Mouse (Mus musculus): Measurements from ENCODE around the gene Sema7a. TPM values are rescaled to one million over a fixed set of nuclear protein-coding genes. Genes with fewer than 3 reads are reported as not detected.

Gene Sema7a
- polyA plus RNA-seq, 1 experiment from 2014 or later: 0.38 TPM

DNA sequence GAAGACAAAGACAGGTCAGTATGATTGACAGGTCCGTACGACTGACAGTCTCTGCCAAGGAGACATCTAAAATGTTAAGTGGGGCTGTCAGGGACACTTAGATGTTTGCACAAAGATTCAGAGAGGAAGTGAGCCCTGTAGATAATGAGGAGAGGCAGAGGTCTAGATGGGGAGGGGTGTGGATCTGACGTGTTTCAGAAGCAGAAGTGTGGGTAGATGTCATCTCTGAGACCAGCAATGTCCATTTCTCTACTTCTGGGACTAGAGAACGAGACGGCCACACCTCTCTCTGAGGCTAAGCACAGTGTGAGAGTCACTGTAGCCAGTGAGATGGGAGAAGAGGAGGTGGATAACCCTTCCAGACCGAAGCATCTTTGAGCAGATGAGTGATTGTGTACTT, 38.1 kb downstream of the Sema7a start:
- Histone ChIP-seq H3K27ac (ENCODE audit: low read depth) (no peak overlapping the region), H3K36me3 (ENCODE audit: control insufficient read depth, insufficient read depth, low read length) (no peaks in the 10 kb centered on the region), H3K4me1 (replicated peaks; ENCODE audit: control insufficient read depth, insufficient read depth, low read length) (peaks cover 2% of the 10 kb centered on the region; the same call in 1 of the 2 replicates), H3K27me3 (replicated peaks; ENCODE audit: control insufficient read depth, insufficient read depth, low read length) (no peaks in the 10 kb centered on the region), H3K4me3 (ENCODE audit: low read depth, low read length) (no peak overlapping the region), H3K4me2 (ENCODE audit: low read length) (no peak overlapping the region), H3K9me3 (ENCODE audit: control insufficient read depth, low read length) (no peaks in the 10 kb centered on the region), H3K9ac (ENCODE audit: low read length) (no peak overlapping the region)
- no peak for ATAC-seq (replicated peaks; ENCODE audit: low FRiP score, low TSS enrichment, low read depth)
- DNase-seq (ENCODE audit: low spot score): no peak
- WGBS: 73% methylated on average over 6 of the region's 6 CpGs

DNA sequence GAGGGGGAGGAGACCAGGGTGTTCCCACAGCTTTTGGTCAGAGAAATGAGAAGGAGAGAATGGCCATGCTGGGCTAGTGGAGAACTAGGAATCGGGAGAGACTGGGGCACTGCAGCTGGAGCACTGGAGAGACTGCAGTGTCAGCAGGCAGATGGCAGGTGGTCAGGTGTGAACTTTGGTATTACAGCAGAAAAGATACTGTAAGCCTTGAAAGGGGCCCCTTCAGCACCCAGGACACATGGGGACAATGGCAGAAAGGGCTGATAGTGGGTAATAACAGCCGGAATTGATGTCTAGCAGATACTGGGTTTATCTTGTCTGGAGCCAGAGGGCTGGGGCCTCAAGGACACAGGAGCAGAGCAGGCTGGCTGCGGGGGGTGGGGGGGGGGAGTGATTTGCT, 38.9 kb downstream of the Sema7a start:
- H3K9ac ChIP-seq (ENCODE audit: low read length): no peak overlapping the region
- H3K4me2 ChIP-seq (ENCODE audit: low read length): no peak overlapping the region
- no peaks in the 10 kb centered on the region for H3K36me3 ChIP-seq (ENCODE audit: control insufficient read depth, insufficient read depth, low read length)
- no peaks in the 10 kb centered on the region for H3K27me3 ChIP-seq (replicated peaks; ENCODE audit: control insufficient read depth, insufficient read depth, low read length)
- DNase-seq (ENCODE audit: low spot score): no peak
- H3K9me3 ChIP-seq (ENCODE audit: control insufficient read depth, low read length): no peaks in the 10 kb centered on the region
- H3K4me3 ChIP-seq (ENCODE audit: low read depth, low read length): no peak overlapping the region
- ATAC-seq (replicated peaks; ENCODE audit: low FRiP score, low TSS enrichment, low read depth): no peak
- 31% methylated on average over 3 of the region's 3 CpGs for WGBS
- H3K4me1 ChIP-seq (replicated peaks; ENCODE audit: control insufficient read depth, insufficient read depth, low read length): no peaks in the 10 kb centered on the region
- H3K27ac ChIP-seq (ENCODE audit: low read depth): no peak overlapping the region

DNA sequence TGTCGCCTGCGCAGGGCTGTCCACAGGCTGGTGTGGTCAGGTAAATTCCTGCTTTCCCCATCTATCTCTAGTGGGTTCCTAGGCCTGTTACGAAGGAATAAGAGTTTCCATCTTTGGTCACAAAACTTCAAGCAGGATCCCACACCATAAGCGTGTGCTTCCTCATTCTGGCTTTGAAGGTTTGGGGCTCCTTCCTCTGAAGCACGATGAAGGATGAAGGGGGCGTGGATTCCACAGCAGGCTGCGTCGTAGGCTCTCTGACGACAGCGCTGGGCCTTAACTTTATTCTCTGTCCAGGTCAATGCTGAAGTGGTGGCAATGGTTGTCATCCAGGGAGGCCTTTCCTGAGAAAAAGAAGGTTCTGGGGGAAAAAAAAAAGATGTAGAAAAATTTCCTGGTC, 40.7 kb downstream of the Sema7a start:
- H3K4me1 ChIP-seq (replicated peaks; ENCODE audit: control insufficient read depth, insufficient read depth, low read length): no peaks in the 10 kb centered on the region
- H3K9me3 ChIP-seq (ENCODE audit: control insufficient read depth, low read length): no peaks in the 10 kb centered on the region
- no peaks in the 10 kb centered on the region for H3K27me3 ChIP-seq (replicated peaks; ENCODE audit: control insufficient read depth, insufficient read depth, low read length)
- H3K9ac ChIP-seq (ENCODE audit: low read length): no peak overlapping the region
- DNase-seq (ENCODE audit: low spot score) (no peak), ATAC-seq (replicated peaks; ENCODE audit: low FRiP score, low TSS enrichment, low read depth) (no peak)
- no peak overlapping the region for H3K27ac ChIP-seq (ENCODE audit: low read depth)
- no peaks in the 10 kb centered on the region for H3K36me3 ChIP-seq (ENCODE audit: control insufficient read depth, insufficient read depth, low read length)
- H3K4me3 ChIP-seq (ENCODE audit: low read depth, low read length): no peak overlapping the region
- H3K4me2 ChIP-seq (ENCODE audit: low read length): no peak overlapping the region
- WGBS: 86% methylated on average over 10 of the region's 10 CpGs

DNA sequence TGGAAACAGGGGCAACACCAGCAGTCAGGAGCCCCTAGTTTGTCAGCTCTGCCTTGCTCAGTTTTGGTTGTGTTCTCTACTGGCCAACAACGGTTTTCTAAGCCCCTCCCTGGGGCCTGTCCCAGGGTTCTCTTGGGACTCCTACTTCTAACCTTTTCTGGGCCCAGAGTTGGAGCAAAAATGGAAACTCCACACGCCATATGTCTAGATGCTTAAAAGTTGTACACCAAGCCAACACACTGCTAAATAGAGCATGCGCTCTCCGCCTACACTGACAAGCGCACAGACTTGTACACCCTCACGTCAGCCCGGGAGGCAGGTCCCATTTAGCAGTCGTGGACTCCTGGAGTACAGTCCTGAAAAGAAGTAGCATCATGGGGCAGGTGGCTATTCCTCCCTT, 45.4 kb downstream of the Sema7a start:
- WGBS: 92% methylated on average over 8 of the region's 8 CpGs
- no peak overlapping the region for H3K27ac ChIP-seq (ENCODE audit: low read depth)
- no peak overlapping the region for H3K4me3 ChIP-seq (ENCODE audit: low read depth, low read length)

DNA sequence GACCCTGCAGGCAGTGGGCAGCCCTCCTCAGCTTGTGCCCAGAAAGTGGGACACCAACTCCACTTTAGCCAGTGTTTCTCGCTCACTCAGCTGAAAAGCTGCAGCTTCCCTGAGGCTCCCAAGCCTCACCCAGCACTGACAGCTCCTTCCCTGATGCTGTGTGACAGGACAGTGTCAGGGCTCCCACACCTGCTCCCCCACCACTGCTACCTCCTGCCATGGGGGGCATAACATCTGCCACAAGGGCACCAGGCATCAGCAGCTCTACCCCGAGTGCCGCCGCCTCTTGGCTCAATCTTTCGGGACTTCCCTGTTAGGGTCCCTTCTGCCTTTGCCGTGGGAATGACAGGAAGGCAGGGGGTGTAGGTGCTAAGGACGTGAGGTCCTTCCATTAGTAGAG, 46.4 kb downstream of the Sema7a start:
- Histone ChIP-seq H3K4me1 (replicated peaks; ENCODE audit: control insufficient read depth, insufficient read depth, low read length) (no peaks in the 10 kb centered on the region), H3K36me3 (ENCODE audit: control insufficient read depth, insufficient read depth, low read length) (no peaks in the 10 kb centered on the region), H3K27ac (ENCODE audit: low read depth) (no peak overlapping the region), H3K4me2 (ENCODE audit: low read length) (no peak overlapping the region), H3K27me3 (replicated peaks; ENCODE audit: control insufficient read depth, insufficient read depth, low read length) (no peaks in the 10 kb centered on the region), H3K9ac (ENCODE audit: low read length) (no peak overlapping the region), H3K9me3 (ENCODE audit: control insufficient read depth, low read length) (no peaks in the 10 kb centered on the region), H3K4me3 (ENCODE audit: low read depth, low read length) (no peak overlapping the region)
- no peak for ATAC-seq (replicated peaks; ENCODE audit: low FRiP score, low TSS enrichment, low read depth)
- DNase-seq (ENCODE audit: low spot score): no peak
- 70% methylated on average over 7 of the region's 7 CpGs for WGBS

More for the DNA sequence above, 45.4 kb downstream of the Sema7a start:
- ATAC-seq (replicated peaks; ENCODE audit: low FRiP score, low TSS enrichment, low read depth) (no peak), DNase-seq (ENCODE audit: low spot score) (no peak)
- Histone ChIP-seq H3K4me1 (replicated peaks; ENCODE audit: control insufficient read depth, insufficient read depth, low read length) (no peaks in the 10 kb centered on the region), H3K36me3 (ENCODE audit: control insufficient read depth, insufficient read depth, low read length) (no peaks in the 10 kb centered on the region), H3K9me3 (ENCODE audit: control insufficient read depth, low read length) (no peaks in the 10 kb centered on the region), H3K9ac (ENCODE audit: low read length) (no peak overlapping the region), H3K27me3 (replicated peaks; ENCODE audit: control insufficient read depth, insufficient read depth, low read length) (no peaks in the 10 kb centered on the region), H3K4me2 (ENCODE audit: low read length) (no peak overlapping the region)

DNA sequence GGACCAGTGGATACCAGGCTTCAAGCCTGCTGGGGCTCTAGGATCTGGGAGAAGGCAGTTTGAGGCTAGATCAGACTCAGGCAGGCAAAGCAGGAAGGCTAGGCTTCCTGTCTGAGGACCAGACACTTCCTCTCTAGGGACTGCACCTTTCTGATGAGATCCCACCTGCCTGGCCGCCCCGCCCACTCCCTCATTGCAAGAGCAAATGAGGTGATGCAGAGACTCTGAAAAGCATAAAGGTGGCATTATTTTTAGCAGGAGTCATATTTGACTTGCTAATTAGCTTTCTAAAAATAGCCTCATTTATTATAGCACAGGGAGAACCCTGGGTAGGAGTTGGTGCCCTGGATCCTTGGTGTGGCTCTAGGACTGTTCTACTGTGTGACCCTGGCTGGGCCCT, 48.2 kb downstream of the Sema7a start:
- H3K4me1 ChIP-seq (replicated peaks; ENCODE audit: control insufficient read depth, insufficient read depth, low read length): no peaks in the 10 kb centered on the region
- ATAC-seq (replicated peaks; ENCODE audit: low FRiP score, low TSS enrichment, low read depth) (no peak), DNase-seq (ENCODE audit: low spot score) (no peak)
- no peak overlapping the region for H3K27ac ChIP-seq (ENCODE audit: low read depth)
- H3K36me3 ChIP-seq (ENCODE audit: control insufficient read depth, insufficient read depth, low read length): no peaks in the 10 kb centered on the region
- H3K27me3 ChIP-seq (replicated peaks; ENCODE audit: control insufficient read depth, insufficient read depth, low read length): no peaks in the 10 kb centered on the region
- no peak overlapping the region for H3K9ac ChIP-seq (ENCODE audit: low read length)
- no peak overlapping the region for H3K4me2 ChIP-seq (ENCODE audit: low read length)
- H3K9me3 ChIP-seq (ENCODE audit: control insufficient read depth, low read length): no peaks in the 10 kb centered on the region
- 78% methylated on average over 2 of the region's 2 CpGs for WGBS
- H3K4me3 ChIP-seq (ENCODE audit: low read depth, low read length): no peak overlapping the region

DNA sequence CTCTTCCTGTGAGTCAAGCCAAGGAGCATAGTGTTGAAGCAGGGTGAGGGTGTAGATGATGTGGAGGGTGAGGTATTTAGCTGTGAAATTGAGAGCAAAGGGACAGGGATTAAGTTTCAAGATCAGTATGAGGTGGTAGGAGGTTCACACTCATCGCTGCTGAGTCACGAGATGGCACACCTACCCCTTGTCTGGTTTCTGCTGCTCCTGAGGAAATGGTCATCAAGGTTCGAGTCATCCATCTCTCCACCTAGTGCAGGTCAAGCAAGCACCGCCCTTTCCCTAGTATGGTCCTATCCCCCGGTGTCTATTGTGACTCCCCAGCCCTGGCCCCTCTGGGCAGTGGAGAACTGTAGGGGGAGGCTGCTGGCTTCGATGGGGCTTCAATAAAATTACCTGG, 49.4 kb downstream of the Sema7a start:
- Histone ChIP-seq H3K4me3 (ENCODE audit: low read depth, low read length) (no peak overlapping the region), H3K27ac (ENCODE audit: low read depth) (no peak overlapping the region), H3K4me2 (ENCODE audit: low read length) (no peak overlapping the region), H3K9me3 (ENCODE audit: control insufficient read depth, low read length) (no peaks in the 10 kb centered on the region), H3K27me3 (replicated peaks; ENCODE audit: control insufficient read depth, insufficient read depth, low read length) (no peaks in the 10 kb centered on the region), H3K36me3 (ENCODE audit: control insufficient read depth, insufficient read depth, low read length) (no peaks in the 10 kb centered on the region), H3K4me1 (replicated peaks; ENCODE audit: control insufficient read depth, insufficient read depth, low read length) (no peaks in the 10 kb centered on the region), H3K9ac (ENCODE audit: low read length) (no peak overlapping the region)
- 82% methylated on average over 6 of the region's 6 CpGs for WGBS
- ATAC-seq (replicated peaks; ENCODE audit: low FRiP score, low TSS enrichment, low read depth): no peak
- DNase-seq (ENCODE audit: low spot score): no peak

DNA sequence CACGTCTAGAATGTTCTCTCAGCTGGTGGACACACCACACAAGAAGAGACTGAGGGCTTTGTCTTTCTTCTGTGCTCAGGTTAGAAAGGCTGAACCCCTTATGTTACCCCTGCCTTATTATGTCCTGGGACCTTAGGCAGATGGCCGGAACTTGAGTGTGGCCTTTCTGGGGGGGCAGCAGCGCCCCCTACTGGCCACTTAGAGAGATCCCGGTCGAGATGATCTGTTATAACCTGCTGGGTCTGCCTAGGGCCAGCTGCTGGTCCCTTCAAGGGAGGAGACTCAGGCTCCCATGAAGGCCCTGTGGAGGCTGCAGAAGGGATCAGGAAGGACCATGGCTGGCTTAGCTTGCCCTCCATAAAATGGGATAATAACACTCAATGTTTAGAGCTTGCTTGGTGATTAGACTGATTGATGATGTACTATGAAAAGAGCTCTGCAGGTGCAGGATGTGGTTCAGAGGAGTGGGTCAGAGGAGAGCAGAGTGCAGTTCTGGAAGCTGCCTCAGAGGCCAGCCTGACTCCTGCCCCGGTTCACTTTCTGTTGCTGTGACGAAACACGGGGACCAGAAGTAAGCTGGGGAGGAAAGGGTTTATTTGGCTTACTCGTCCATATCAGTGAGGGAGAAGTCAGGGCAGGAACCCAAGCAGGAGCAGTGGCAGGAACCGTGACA, 50.7 kb downstream of the Sema7a start:
- Histone ChIP-seq H3K27ac (ENCODE audit: low read depth) (no peak overlapping the region), H3K4me2 (ENCODE audit: low read length) (no peak overlapping the region), H3K9me3 (ENCODE audit: control insufficient read depth, low read length) (no peaks in the 10 kb centered on the region), H3K4me3 (ENCODE audit: low read depth, low read length) (no peak overlapping the region), H3K27me3 (replicated peaks; ENCODE audit: control insufficient read depth, insufficient read depth, low read length) (no peaks in the 10 kb centered on the region), H3K4me1 (replicated peaks; ENCODE audit: control insufficient read depth, insufficient read depth, low read length) (no peaks in the 10 kb centered on the region), H3K36me3 (ENCODE audit: control insufficient read depth, insufficient read depth, low read length) (no peaks in the 10 kb centered on the region), H3K9ac (ENCODE audit: low read length) (no peak overlapping the region)
- DNase-seq (ENCODE audit: low spot score) (no peak), ATAC-seq (replicated peaks; ENCODE audit: low FRiP score, low TSS enrichment, low read depth) (no peak)
- WGBS: 38% methylated on average over 10 of the region's 10 CpGs

DNA sequence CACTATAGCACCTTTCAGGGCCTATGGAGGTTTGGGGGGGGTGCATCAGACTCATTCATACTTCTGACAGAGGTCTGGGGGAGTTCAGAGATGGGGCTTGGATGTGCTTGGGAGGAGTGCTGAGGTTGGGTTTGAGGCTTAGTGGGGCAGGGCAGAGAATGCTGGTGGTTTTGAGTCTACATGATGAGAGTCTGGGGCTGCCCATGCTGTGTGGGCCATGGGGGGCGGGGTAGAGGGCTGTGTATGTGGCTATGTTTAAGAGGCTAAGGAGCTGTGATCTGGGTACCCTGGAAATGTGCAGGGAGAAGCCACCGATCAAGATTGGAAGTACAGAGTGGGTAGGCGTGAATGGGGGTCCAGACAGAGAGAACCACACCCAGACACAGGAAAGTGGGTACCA, 52.1 kb downstream of the Sema7a start:
- WGBS: 76% methylated on average over 3 of the region's 3 CpGs
- Histone ChIP-seq H3K4me1 (replicated peaks; ENCODE audit: control insufficient read depth, insufficient read depth, low read length) (no peaks in the 10 kb centered on the region), H3K27ac (ENCODE audit: low read depth) (no peak overlapping the region), H3K9ac (ENCODE audit: low read length) (no peak overlapping the region), H3K27me3 (replicated peaks; ENCODE audit: control insufficient read depth, insufficient read depth, low read length) (peaks cover 9% of the 10 kb centered on the region), H3K9me3 (ENCODE audit: control insufficient read depth, low read length) (no peaks in the 10 kb centered on the region), H3K36me3 (ENCODE audit: control insufficient read depth, insufficient read depth, low read length) (no peaks in the 10 kb centered on the region), H3K4me3 (ENCODE audit: low read depth, low read length) (no peak overlapping the region), H3K4me2 (ENCODE audit: low read length) (no peak overlapping the region)
- no peak for DNase-seq (ENCODE audit: low spot score)
- ATAC-seq (replicated peaks; ENCODE audit: low FRiP score, low TSS enrichment, low read depth): no peak
